Mouse (Mus musculus) bone marrow, adult 2 months (tissue): Measurements from ENCODE around the gene Kcng4. TPM values are rescaled to one million over a fixed set of nuclear protein-coding genes. Genes with fewer than 3 reads are reported as not detected.

Source experiments
- H3K27ac ChIP-seq: fragments of 200-500 bp; 2 replicates; pipeline ENCODE4 v1.5.1; 2012; ENCODE audit warnings: low read depth, mild to moderate bottlenecking, control low read depth, inconsistent platforms, low read length; ENCODE audit not compliant: control insufficient read depth, poor library complexity, insufficient read depth
- H3K4me1 ChIP-seq: fragments of 200-500 bp; 2 replicates; pipeline ENCODE4 v1.6.1; 2011; ENCODE audit warnings: low read length; ENCODE audit not compliant: control insufficient read depth, insufficient read depth
- H3K4me3 ChIP-seq: fragments of 200-500 bp; replicated peaks from 2 replicates; pipeline ENCODE3; 2011; ENCODE audit warnings: mild to moderate bottlenecking, low read depth, low read length, control low read depth; ENCODE audit not compliant: control insufficient read depth
- CTCF ChIP-seq: fragments of 200-500 bp; IDR thresholded peaks from 2 replicates; pipeline ENCODE4 v1.5.1; 2011; ENCODE audit warnings: low read length, control low read depth; ENCODE audit not compliant: control insufficient read depth, insufficient read depth
- POLR2A ChIP-seq: fragments of 200-500 bp; IDR thresholded peaks from 2 replicates; pipeline ENCODE4 v1.6.1; 2011; ENCODE audit warnings: low read depth, mild to moderate bottlenecking, control low read depth, low read length, borderline replicate concordance; ENCODE audit not compliant: control insufficient read depth
- WGBS: fragments of 180-500 bp; shearing (Covaris S2); methylation state at CpG from one replicate; pipeline ENCODE4 v1.1.7; 2018; 5-methylcytosine and 5-hydroxymethylcytosine counted together
- polyA plus RNA-seq: library from polyadenylated mRNA; stranded (reverse); fragments of >200 nt; gene quantifications from 2 replicates; pipeline ENCODE4 v1.2.4, GENCODE M21; 2011; ENCODE audit warnings: low replicate concordance; ENCODE audit not compliant: missing spikeins, insufficient read depth, insufficient read length

Kcng4 gene
- not detected in 2 replicates for polyA plus RNA-seq

- H3K4me1 ChIP-seq, result no peaks in the 10 kb centered on the region
- H3K27ac ChIP-seq, result no peak within 1 kb of the TSS
- no peak within 1 kb of the TSS for H3K4me3 ChIP-seq
- WGBS, result 31% methylated on average over 6 of the region's 6 CpGs
- TF ChIP-seq POLR2A, result no peak
- no peak for TF ChIP-seq CTCF
Observed at GRCm38 (mm10) chr8:119635378-119635777, at the start of gene Kcng4. Kcng4 (minus strand) TSS chr8:119635680.

DNA sequence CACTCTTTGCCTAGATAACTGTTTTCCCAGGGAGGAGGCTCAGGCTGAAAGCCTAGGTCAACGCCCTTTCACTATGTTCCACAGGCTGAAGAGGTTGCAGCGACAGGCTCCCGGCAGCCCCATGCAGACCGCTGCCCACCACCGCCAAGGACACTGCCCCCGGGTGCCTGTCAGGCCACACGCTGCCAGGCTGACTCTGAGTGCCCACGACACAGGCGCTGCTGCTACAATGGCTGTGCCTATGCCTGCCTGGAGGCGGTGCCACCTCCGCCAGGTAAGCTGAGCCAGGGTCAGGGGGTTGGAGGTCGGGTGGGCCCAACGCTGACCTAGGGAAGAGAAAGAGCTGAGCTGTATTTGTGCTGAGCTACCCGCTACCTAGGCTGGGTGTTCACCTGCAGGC, 43.7 kb upstream of the Kcng4 start:
- WGBS, result 74% methylated on average over 14 of the region's 14 CpGs
- H3K27ac ChIP-seq, result no peak overlapping the region
- no peaks in the 10 kb centered on the region for H3K4me1 ChIP-seq
- no peak overlapping the region for H3K4me3 ChIP-seq
- TF ChIP-seq CTCF (no peak), POLR2A (no peak)

DNA sequence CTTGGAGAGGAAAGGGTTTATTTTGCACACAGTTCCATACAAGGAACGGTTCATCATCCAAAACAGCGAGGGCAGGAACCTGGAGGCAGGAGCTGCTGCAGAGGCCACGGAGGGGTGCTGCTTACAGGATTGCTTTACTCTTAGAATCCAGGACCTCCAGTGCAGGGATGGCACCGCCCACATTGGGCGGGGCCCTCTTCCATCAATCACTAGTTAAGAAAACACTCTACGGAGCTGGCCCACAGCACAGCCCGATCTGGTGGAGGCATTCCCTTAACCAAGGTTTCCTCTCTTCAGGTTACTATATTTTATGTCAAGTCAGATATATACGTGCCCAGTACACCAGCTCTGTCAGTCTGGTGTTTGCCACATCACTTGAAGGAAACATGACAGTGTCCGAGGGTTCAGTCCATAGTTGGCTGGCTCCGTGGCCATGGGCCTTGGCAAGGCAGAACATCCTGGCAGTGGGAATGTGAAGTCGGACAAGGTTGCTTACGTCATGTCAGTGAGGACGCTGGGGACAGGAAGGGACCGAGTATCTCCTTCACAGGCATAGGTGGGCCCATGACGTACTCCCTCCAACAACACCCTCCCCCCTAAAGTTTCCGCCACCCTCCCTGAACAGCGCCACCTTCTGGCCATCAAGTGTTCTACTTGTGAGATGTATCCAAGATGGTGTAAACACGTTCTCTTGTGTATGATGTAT, 42.8 kb upstream of the Kcng4 start:
- 22% methylated on average over 18 of the region's 18 CpGs for WGBS

GRCm38 (mm10) chr8:119676389-119676788, 40.9 kb upstream of the Kcng4 start:
- H3K4me3 ChIP-seq, result no peak overlapping the region
- no peak overlapping the region for H3K27ac ChIP-seq
- 2% methylated on average over 8 of the region's 8 CpGs for WGBS
- TF ChIP-seq POLR2A (no peak), CTCF (peak; percentile 87)
- no peaks in the 10 kb centered on the region for H3K4me1 ChIP-seq

More for the DNA sequence above, 42.8 kb upstream of the Kcng4 start:
- no peaks in the 10 kb centered on the region for H3K4me1 ChIP-seq
- no peak overlapping the region for H3K27ac ChIP-seq
- TF ChIP-seq POLR2A (no peak), CTCF (peak; percentile 40; the same call in 1 of the 2 replicates)
- no peak overlapping the region for H3K4me3 ChIP-seq

- Histone ChIP-seq H3K4me1 (no peaks in the 10 kb centered on the region), H3K27ac (no peak overlapping the region), H3K4me3 (no peak overlapping the region)
- 80% methylated on average over 5 of the region's 5 CpGs for WGBS
- no peak for TF ChIP-seq POLR2A
- no peak for TF ChIP-seq CTCF
Observed at GRCm38 (mm10) chr8:119675457-119675856, 40.0 kb upstream of the Kcng4 start.

DNA sequence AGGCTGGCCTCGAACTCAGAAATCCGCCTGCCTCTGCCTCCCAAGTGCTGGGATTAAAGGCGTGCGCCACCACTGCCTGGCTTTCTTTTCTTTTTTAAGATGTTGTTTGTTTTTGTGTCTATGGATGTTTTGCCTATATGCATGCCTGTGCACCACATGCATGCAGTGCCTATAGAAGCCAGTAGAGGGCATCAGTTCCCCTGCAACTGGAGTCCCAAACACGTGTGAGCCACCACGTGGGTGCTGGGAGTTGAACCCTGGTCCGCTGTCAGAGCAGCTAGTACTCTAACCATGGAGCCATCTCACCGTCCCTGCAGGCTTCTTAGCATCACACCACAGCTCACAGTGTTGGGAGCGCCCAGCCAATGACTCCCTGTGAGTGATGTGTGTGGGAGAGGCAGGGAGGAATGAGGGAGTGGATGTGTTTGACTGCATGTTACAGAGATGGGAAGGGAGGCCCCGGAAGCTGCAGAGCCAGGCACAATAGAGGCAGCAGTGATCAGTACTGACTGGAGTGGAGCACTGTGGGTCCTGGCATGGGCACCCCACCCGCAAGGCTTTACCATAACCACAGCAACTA, 38.6 kb upstream of the Kcng4 start:
- Histone ChIP-seq H3K4me1 (no peaks in the 10 kb centered on the region), H3K27ac (no peak overlapping the region), H3K4me3 (no peak overlapping the region)
- 78% methylated on average over 11 of the region's 11 CpGs for WGBS
- TF ChIP-seq CTCF (0 out of 2 replicates have a peak, but pooled peaks have one; percentile 18), POLR2A (no peak)

- H3K4me3 ChIP-seq, result no peak overlapping the region
- TF ChIP-seq CTCF, result no peak
- H3K27ac ChIP-seq, result no peak overlapping the region
- WGBS, result 66% methylated on average over 16 of the region's 16 CpGs
- H3K4me1 ChIP-seq, result no peaks in the 10 kb centered on the region
Observed at GRCm38 (mm10) chr8:119670419-119671091, 35.1 kb upstream of the Kcng4 start.

DNA sequence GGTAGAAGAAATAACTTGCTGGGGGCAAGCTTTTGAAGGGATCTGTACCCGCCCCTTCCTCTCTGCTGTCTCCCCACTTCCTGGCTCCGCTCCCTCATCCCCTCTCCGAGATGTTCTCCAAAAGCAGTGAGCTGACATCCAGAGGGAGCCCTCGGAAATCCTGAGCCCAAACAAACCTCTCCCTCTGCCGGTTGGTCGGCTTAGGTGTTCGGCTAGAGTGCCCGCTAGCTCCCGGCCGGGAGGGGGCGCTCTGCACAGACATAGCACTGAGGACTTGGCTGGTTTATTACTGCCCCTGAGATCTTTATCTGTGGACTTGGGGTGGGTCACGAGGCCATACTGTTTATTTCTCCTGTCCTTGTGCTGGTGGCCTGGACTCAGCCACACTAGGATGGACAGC, 33.8 kb upstream of the Kcng4 start:
- TF ChIP-seq POLR2A, result no peak
- TF ChIP-seq CTCF, result peak; percentile 43; the same call in 1 of the 2 replicates
- 51% methylated on average over 12 of the region's 12 CpGs for WGBS
- H3K27ac ChIP-seq, result no peak overlapping the region; the same call in 1 of the 2 replicates
- H3K4me1 ChIP-seq, result no peaks in the 10 kb centered on the region
- H3K4me3 ChIP-seq, result no peak overlapping the region

GRCm38 (mm10) chr8:119668447-119668846, 33.0 kb upstream of the Kcng4 start:
- TF ChIP-seq POLR2A, result no peak
- TF ChIP-seq CTCF, result no peak
- Histone ChIP-seq H3K27ac (no peak overlapping the region), H3K4me3 (no peak overlapping the region), H3K4me1 (no peaks in the 10 kb centered on the region)
- 72% methylated on average over 9 of the region's 9 CpGs for WGBS
